Mouse (Mus musculus) cerebellum, adult 2 months (tissue): ENCODE measurements around the gene Parn.

ENCODE experiments used
- CTCF ChIP-seq: fragments of 200-500 bp; IDR thresholded peaks from 2 replicates; pipeline ENCODE4 v1.5.1; 2011; ENCODE audit warnings: low read depth, mild to moderate bottlenecking, control low read depth, low read length, moderate library complexity, borderline replicate concordance; ENCODE audit not compliant: insufficient read depth
- POLR2A ChIP-seq: fragments of 200-500 bp; IDR thresholded peaks from 2 replicates; pipeline ENCODE4 v1.6.1; 2011; ENCODE audit warnings: low read length, control low read depth, borderline replicate concordance; ENCODE audit not compliant: insufficient read depth

- TF ChIP-seq POLR2A, result no peak
- TF ChIP-seq CTCF, result no peak
Measured at GRCm38 (mm10) chr16:13660736-13661135, 7.2 kb downstream of the Parn start.
